Mouse (Mus musculus): ENCODE measurements around the gene Shank2.

Gene Shank2

GRCm38 (mm10) chr7:144170686-144171085, 169.0 kb downstream of the Shank2 start:
- no peak for DNase-seq (ENCODE audit: low spot score)

- DNase-seq (ENCODE audit: low spot score), result no peak
Measured at GRCm38 (mm10) chr7:144173869-144174268, 172.1 kb downstream of the Shank2 start.

- DNase-seq (ENCODE audit: low spot score), result no peak
Measured at GRCm38 (mm10) chr7:144174329-144174728, 172.6 kb downstream of the Shank2 start.

- no peak for DNase-seq (ENCODE audit: low spot score)
Measured at GRCm38 (mm10) chr7:144175025-144175424, 173.3 kb downstream of the Shank2 start.

GRCm38 (mm10) chr7:144175481-144176233, 173.9 kb downstream of the Shank2 start:
- DNase-seq (ENCODE audit: low spot score), result no peak

GRCm38 (mm10) chr7:144176234-144176730, 174.6 kb downstream of the Shank2 start:
- no peak for DNase-seq (ENCODE audit: low spot score)

- no peak for DNase-seq (ENCODE audit: low spot score)
Measured at GRCm38 (mm10) chr7:144179436-144179835, 177.7 kb downstream of the Shank2 start.

- DNase-seq (ENCODE audit: low spot score), result peak; percentile 52
Measured at GRCm38 (mm10) chr7:144180885-144181284, 179.2 kb downstream of the Shank2 start.

- no peak for DNase-seq (ENCODE audit: low spot score)
Measured at GRCm38 (mm10) chr7:144187869-144188430, 186.2 kb downstream of the Shank2 start.

- DNase-seq (ENCODE audit: low spot score), result no peak
Measured at GRCm38 (mm10) chr7:144189446-144189845, 187.7 kb downstream of the Shank2 start.

GRCm38 (mm10) chr7:144198491-144198890, 196.8 kb downstream of the Shank2 start:
- no peak for DNase-seq (ENCODE audit: low spot score)

- DNase-seq (ENCODE audit: low spot score), result no peak
Measured at GRCm38 (mm10) chr7:144202017-144202682, 200.4 kb downstream of the Shank2 start.

- no peak for DNase-seq (ENCODE audit: low spot score)
Measured at GRCm38 (mm10) chr7:144204290-144204689, 202.6 kb downstream of the Shank2 start.

- no peak for DNase-seq (ENCODE audit: low spot score)
Measured at GRCm38 (mm10) chr7:144205161-144205560, 203.4 kb downstream of the Shank2 start.

- no peak for DNase-seq (ENCODE audit: low spot score)
Measured at GRCm38 (mm10) chr7:144205837-144206236, 204.1 kb downstream of the Shank2 start.

- DNase-seq (ENCODE audit: low spot score), result no peak
Measured at GRCm38 (mm10) chr7:144206254-144206653, 204.5 kb downstream of the Shank2 start.

GRCm38 (mm10) chr7:144207100-144207499, 205.4 kb downstream of the Shank2 start:
- no peak for DNase-seq (ENCODE audit: low spot score)

- peak; percentile 8 for DNase-seq (ENCODE audit: low spot score)
Measured at GRCm38 (mm10) chr7:144207849-144208248, 206.1 kb downstream of the Shank2 start.

GRCm38 (mm10) chr7:144208628-144209027, 206.9 kb downstream of the Shank2 start:
- no peak for DNase-seq (ENCODE audit: low spot score)

GRCm38 (mm10) chr7:144210526-144210925, 208.8 kb downstream of the Shank2 start:
- DNase-seq (ENCODE audit: low spot score), result no peak

GRCm38 (mm10) chr7:144212694-144213093, 211.0 kb downstream of the Shank2 start:
- DNase-seq (ENCODE audit: low spot score), result no peak

GRCm38 (mm10) chr7:144217192-144217591, 215.5 kb downstream of the Shank2 start:
- DNase-seq (ENCODE audit: low spot score), result peak; percentile 57

GRCm38 (mm10) chr7:144228683-144229082, 227.0 kb downstream of the Shank2 start:
- DNase-seq (ENCODE audit: low spot score), result no peak
